Mouse (Mus musculus): Measurements from ENCODE around the gene Ppp4r1. TPM values are rescaled to one million over a fixed set of nuclear protein-coding genes. Genes with fewer than 3 reads are reported as not detected.
A peak's percentile ranks its signal among the peaks of the same experiment; 100 is the strongest.

Gene Ppp4r1
- polyA plus RNA-seq, 1 experiment from 2014 or later: 9.4 TPM

- H3K36me3 ChIP-seq (ENCODE audit: control insufficient read depth, insufficient read depth): peaks cover 9% of the 10 kb centered on the region
Observed at GRCm38 (mm10) chr17:65866201-65866600, 83.8 kb downstream of the Ppp4r1 start.

GRCm38 (mm10) chr17:65867996-65868395 is 85.6 kb downstream of the Ppp4r1 start:
- peaks cover 17% of the 10 kb centered on the region for H3K4me1 ChIP-seq (ENCODE audit: control insufficient read depth, low read depth, low read length)
- no peak overlapping the region for H3K4me2 ChIP-seq (ENCODE audit: low read depth, low read length)
- H3K9ac ChIP-seq (ENCODE audit: low read depth, low read length): no peak overlapping the region
- H3K36me3 ChIP-seq (ENCODE audit: control insufficient read depth, insufficient read depth): peaks cover 9% of the 10 kb centered on the region
- H3K27ac ChIP-seq (ENCODE audit: low read length): no peak overlapping the region
- ATAC-seq (ENCODE audit: low read depth): no peak
- no peak overlapping the region for H3K4me3 ChIP-seq (ENCODE audit: low read depth, low read length)
- no peaks in the 10 kb centered on the region for H3K27me3 ChIP-seq (ENCODE audit: control insufficient read depth, insufficient read depth, low read depth, low read length)
- WGBS (ENCODE audit: insufficient replicate concordance): 74% methylated on average over 5 of the region's 5 CpGs
- no peaks in the 10 kb centered on the region for H3K9me3 ChIP-seq (replicated peaks; ENCODE audit: control insufficient read depth, low read length)

More at GRCm38 (mm10) chr17:65866201-65866600, 83.8 kb downstream of the Ppp4r1 start:
- Histone ChIP-seq H3K9me3 (replicated peaks; ENCODE audit: control insufficient read depth, low read length) (no peaks in the 10 kb centered on the region), H3K4me1 (ENCODE audit: control insufficient read depth, low read depth, low read length) (peaks cover 2% of the 10 kb centered on the region), H3K9ac (ENCODE audit: low read depth, low read length) (no peak overlapping the region), H3K27ac (ENCODE audit: low read length) (no peak overlapping the region), H3K27me3 (ENCODE audit: control insufficient read depth, insufficient read depth, low read depth, low read length) (no peaks in the 10 kb centered on the region), H3K4me2 (ENCODE audit: low read depth, low read length) (no peak overlapping the region), H3K4me3 (ENCODE audit: low read depth, low read length) (no peak overlapping the region)
- 33% methylated on average over 3 of the region's 3 CpGs for WGBS (ENCODE audit: insufficient replicate concordance)
- ATAC-seq (ENCODE audit: low read depth): 0 out of 2 replicates have a peak, but pooled peaks have one; percentile 20

- 50% methylated on average over 10 of the region's 10 CpGs for WGBS (ENCODE audit: insufficient replicate concordance)
- no peak for ATAC-seq (ENCODE audit: low read depth)
- no peak overlapping the region for H3K9ac ChIP-seq (ENCODE audit: low read depth, low read length)
- no peaks in the 10 kb centered on the region for H3K36me3 ChIP-seq (ENCODE audit: control insufficient read depth, insufficient read depth)
- H3K4me3 ChIP-seq (ENCODE audit: low read depth, low read length): no peak overlapping the region
- H3K27ac ChIP-seq (ENCODE audit: low read length): no peak overlapping the region
- H3K4me2 ChIP-seq (ENCODE audit: low read depth, low read length): no peak overlapping the region
- H3K4me1 ChIP-seq (ENCODE audit: control insufficient read depth, low read depth, low read length): peaks cover 17% of the 10 kb centered on the region
- H3K27me3 ChIP-seq (ENCODE audit: control insufficient read depth, insufficient read depth, low read depth, low read length): no peaks in the 10 kb centered on the region
- H3K9me3 ChIP-seq (replicated peaks; ENCODE audit: control insufficient read depth, low read length): no peaks in the 10 kb centered on the region
Observed at GRCm38 (mm10) chr17:65869720-65870119, 87.3 kb downstream of the Ppp4r1 start.

- WGBS (ENCODE audit: insufficient replicate concordance): 37% methylated on average over 4 of the region's 4 CpGs
- Histone ChIP-seq H3K4me1 (ENCODE audit: control insufficient read depth, low read depth, low read length) (peaks cover 17% of the 10 kb centered on the region), H3K4me2 (ENCODE audit: low read depth, low read length) (no peak overlapping the region), H3K27ac (ENCODE audit: low read length) (no peak overlapping the region), H3K9ac (ENCODE audit: low read depth, low read length) (no peak overlapping the region), H3K27me3 (ENCODE audit: control insufficient read depth, insufficient read depth, low read depth, low read length) (no peaks in the 10 kb centered on the region), H3K9me3 (replicated peaks; ENCODE audit: control insufficient read depth, low read length) (no peaks in the 10 kb centered on the region), H3K36me3 (ENCODE audit: control insufficient read depth, insufficient read depth) (no peaks in the 10 kb centered on the region), H3K4me3 (ENCODE audit: low read depth, low read length) (no peak overlapping the region)
- ATAC-seq (ENCODE audit: low read depth): no peak
Observed at GRCm38 (mm10) chr17:65870146-65870545, 87.8 kb downstream of the Ppp4r1 start.

- Histone ChIP-seq H3K4me1 (ENCODE audit: control insufficient read depth, low read depth, low read length) (peaks cover 17% of the 10 kb centered on the region), H3K4me3 (ENCODE audit: low read depth, low read length) (no peak overlapping the region), H3K4me2 (ENCODE audit: low read depth, low read length) (no peak overlapping the region), H3K36me3 (ENCODE audit: control insufficient read depth, insufficient read depth) (no peaks in the 10 kb centered on the region), H3K27me3 (ENCODE audit: control insufficient read depth, insufficient read depth, low read depth, low read length) (no peaks in the 10 kb centered on the region), H3K9me3 (replicated peaks; ENCODE audit: control insufficient read depth, low read length) (no peaks in the 10 kb centered on the region), H3K9ac (ENCODE audit: low read depth, low read length) (no peak overlapping the region), H3K27ac (ENCODE audit: low read length) (no peak overlapping the region)
- ATAC-seq (ENCODE audit: low read depth): no peak
- WGBS (ENCODE audit: insufficient replicate concordance): 43% methylated on average over 5 of the region's 5 CpGs
Observed at GRCm38 (mm10) chr17:65871641-65872041, 89.3 kb downstream of the Ppp4r1 start.

GRCm38 (mm10) chr17:65872051-65872450 is 89.7 kb downstream of the Ppp4r1 start:
- no peak overlapping the region for H3K4me2 ChIP-seq (ENCODE audit: low read depth, low read length)
- no peaks in the 10 kb centered on the region for H3K36me3 ChIP-seq (ENCODE audit: control insufficient read depth, insufficient read depth)
- H3K27ac ChIP-seq (ENCODE audit: low read length): no peak overlapping the region
- no peak overlapping the region for H3K4me3 ChIP-seq (ENCODE audit: low read depth, low read length)
- no peak overlapping the region for H3K9ac ChIP-seq (ENCODE audit: low read depth, low read length)
- 29% methylated on average over 6 of the region's 6 CpGs for WGBS (ENCODE audit: insufficient replicate concordance)
- no peaks in the 10 kb centered on the region for H3K27me3 ChIP-seq (ENCODE audit: control insufficient read depth, insufficient read depth, low read depth, low read length)
- H3K4me1 ChIP-seq (ENCODE audit: control insufficient read depth, low read depth, low read length): peaks cover 17% of the 10 kb centered on the region
- H3K9me3 ChIP-seq (replicated peaks; ENCODE audit: control insufficient read depth, low read length): no peaks in the 10 kb centered on the region
- no peak for ATAC-seq (ENCODE audit: low read depth)

GRCm38 (mm10) chr17:65872652-65873051 is 90.3 kb downstream of the Ppp4r1 start:
- WGBS (ENCODE audit: insufficient replicate concordance): 45% methylated on average over 6 of the region's 6 CpGs
- ATAC-seq (ENCODE audit: low read depth): peak; percentile 61
- H3K4me1 ChIP-seq (ENCODE audit: control insufficient read depth, low read depth, low read length): peaks cover 19% of the 10 kb centered on the region

GRCm38 (mm10) chr17:65873156-65873555 is 90.8 kb downstream of the Ppp4r1 start:
- Histone ChIP-seq H3K36me3 (ENCODE audit: control insufficient read depth, insufficient read depth) (no peaks in the 10 kb centered on the region), H3K9me3 (replicated peaks; ENCODE audit: control insufficient read depth, low read length) (no peaks in the 10 kb centered on the region), H3K4me1 (ENCODE audit: control insufficient read depth, low read depth, low read length) (peaks cover 19% of the 10 kb centered on the region), H3K9ac (ENCODE audit: low read depth, low read length) (no peak overlapping the region), H3K4me3 (ENCODE audit: low read depth, low read length) (no peak overlapping the region), H3K27ac (ENCODE audit: low read length) (no peak overlapping the region), H3K4me2 (ENCODE audit: low read depth, low read length) (no peak overlapping the region), H3K27me3 (ENCODE audit: control insufficient read depth, insufficient read depth, low read depth, low read length) (no peaks in the 10 kb centered on the region)
- ATAC-seq (ENCODE audit: low read depth): no peak
- WGBS (ENCODE audit: insufficient replicate concordance): 73% methylated on average over 4 of the region's 4 CpGs

More at GRCm38 (mm10) chr17:65872652-65873051, 90.3 kb downstream of the Ppp4r1 start:
- no peaks in the 10 kb centered on the region for H3K27me3 ChIP-seq (ENCODE audit: control insufficient read depth, insufficient read depth, low read depth, low read length)
- H3K4me3 ChIP-seq (ENCODE audit: low read depth, low read length): no peak overlapping the region
- no peak overlapping the region for H3K4me2 ChIP-seq (ENCODE audit: low read depth, low read length)
- no peaks in the 10 kb centered on the region for H3K36me3 ChIP-seq (ENCODE audit: control insufficient read depth, insufficient read depth)
- no peak overlapping the region for H3K9ac ChIP-seq (ENCODE audit: low read depth, low read length)
- no peak overlapping the region for H3K27ac ChIP-seq (ENCODE audit: low read length)
- no peaks in the 10 kb centered on the region for H3K9me3 ChIP-seq (replicated peaks; ENCODE audit: control insufficient read depth, low read length)

GRCm38 (mm10) chr17:65873834-65874233 is 91.5 kb downstream of the Ppp4r1 start:
- Histone ChIP-seq H3K27me3 (ENCODE audit: control insufficient read depth, insufficient read depth, low read depth, low read length) (no peaks in the 10 kb centered on the region), H3K9me3 (replicated peaks; ENCODE audit: control insufficient read depth, low read length) (no peaks in the 10 kb centered on the region), H3K4me1 (ENCODE audit: control insufficient read depth, low read depth, low read length) (peaks cover 19% of the 10 kb centered on the region), H3K4me3 (ENCODE audit: low read depth, low read length) (no peak overlapping the region), H3K27ac (ENCODE audit: low read length) (no peak overlapping the region), H3K4me2 (ENCODE audit: low read depth, low read length) (no peak overlapping the region), H3K9ac (ENCODE audit: low read depth, low read length) (no peak overlapping the region), H3K36me3 (ENCODE audit: control insufficient read depth, insufficient read depth) (no peaks in the 10 kb centered on the region)
- ATAC-seq (ENCODE audit: low read depth): no peak
- 87% methylated on average over 11 of the region's 11 CpGs for WGBS (ENCODE audit: insufficient replicate concordance)
